Mouse (Mus musculus) frontal cortex, postnatal 36 days (tissue): ENCODE measurements at regions not wholly inside any gene's neighbourhood (a gene's known extent, or its start where the extent isn't known, plus 50 kb on each side); places are given as distances from the start of the nearest gene placed in this dataset.

Experiments
- DNase-seq, 2 experiments: peaks; one replicate each; pipeline ENCODE4 v3.0.0; 2022; ENCODE audit warnings: low spot score in 2 of 2

- no peak for DNase-seq
These were observed 89.9 kb upstream of the Plxnc1 start for GRCm38 (mm10) chr10:95034566-95034965.

- peak in 1 of 2 experiments; percentile 27 for DNase-seq
These were observed 88.4 kb upstream of the Plxnc1 start for GRCm38 (mm10) chr10:95032760-95033716.

GRCm38 (mm10) chr10:95031371-95031770, 86.7 kb upstream of the Plxnc1 start:
- no peak for DNase-seq

DNA sequence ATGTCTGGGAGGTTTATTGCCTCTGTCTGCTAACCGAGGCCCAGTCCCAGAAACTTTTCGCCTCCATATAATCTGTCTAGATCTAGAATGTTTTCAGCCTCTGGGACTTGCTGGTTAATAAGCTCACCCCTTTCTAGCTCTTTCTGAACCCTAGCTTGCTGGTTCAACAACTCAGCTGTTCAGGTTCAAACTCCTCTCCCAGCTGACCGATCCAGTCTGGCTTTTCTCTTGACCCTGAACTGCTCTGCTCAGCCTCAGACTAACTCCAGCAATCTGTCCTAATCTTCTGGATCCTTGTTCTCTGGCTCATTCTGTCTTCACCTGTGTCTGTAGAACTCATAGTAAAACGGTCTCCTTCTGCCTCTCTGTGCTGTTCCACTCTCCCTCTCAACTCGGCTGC, 86.2 kb upstream of the Plxnc1 start:
- DNase-seq = no peak

- no peak for DNase-seq
These were observed 84.9 kb upstream of the Plxnc1 start for GRCm38 (mm10) chr10:95029554-95029953.

GRCm38 (mm10) chr10:95025569-95026327, 81.1 kb upstream of the Plxnc1 start:
- no peak for DNase-seq

- no peak for DNase-seq
These were observed 76.6 kb upstream of the Plxnc1 start for GRCm38 (mm10) chr10:95021209-95021608.

DNA sequence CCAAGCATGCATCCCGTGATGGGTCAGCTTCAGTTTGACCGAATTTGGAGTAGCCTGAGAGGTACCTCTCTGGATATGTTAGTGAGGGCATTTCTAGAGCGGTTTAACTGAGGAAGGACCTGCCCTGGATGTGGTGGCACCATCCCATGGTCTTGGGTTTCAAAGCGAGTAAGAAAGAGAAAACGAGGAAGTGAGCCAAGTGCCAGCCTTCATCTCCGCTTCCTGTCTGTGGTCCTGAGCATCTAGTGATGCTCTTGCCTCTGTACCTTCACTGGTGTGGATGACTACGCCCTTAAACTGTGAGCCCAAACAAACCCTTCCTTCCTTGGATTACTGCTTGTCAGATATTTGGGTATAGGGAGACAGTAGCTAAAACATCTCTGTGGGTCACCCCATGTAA, 72.3 kb upstream of the Plxnc1 start:
- no peak for DNase-seq

DNA sequence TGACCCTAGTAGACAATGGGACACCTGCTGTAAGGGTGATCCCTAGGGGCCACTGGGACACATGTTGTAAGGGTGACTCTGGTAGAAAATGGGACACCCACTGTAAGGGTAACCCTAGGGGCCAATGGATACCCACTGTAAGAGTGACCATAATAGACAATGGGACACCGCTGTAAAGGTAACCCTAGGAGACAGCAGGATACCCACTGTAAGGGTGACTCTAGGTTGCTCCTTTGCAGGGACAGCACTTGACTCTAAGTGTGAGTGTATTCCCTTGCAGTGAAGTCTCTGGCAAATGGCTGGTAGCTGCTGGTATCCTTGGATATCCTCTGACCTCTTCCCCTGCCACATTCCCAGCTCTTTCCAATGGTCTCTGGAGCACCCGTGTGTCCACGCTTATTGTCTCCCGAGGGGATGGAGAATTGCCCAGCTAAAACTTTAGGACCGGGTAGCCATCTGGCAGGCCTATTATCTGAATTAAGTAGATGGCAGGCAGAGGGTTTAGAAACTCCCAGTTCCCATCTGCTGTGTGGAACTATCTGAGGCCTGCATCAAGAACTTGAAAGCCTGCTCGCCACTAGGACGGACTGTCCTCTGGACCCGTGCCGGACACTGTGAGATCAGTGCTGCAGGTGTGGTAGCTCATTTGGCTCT, 70.8 kb upstream of the Plxnc1 start:
- no peak for DNase-seq

DNA sequence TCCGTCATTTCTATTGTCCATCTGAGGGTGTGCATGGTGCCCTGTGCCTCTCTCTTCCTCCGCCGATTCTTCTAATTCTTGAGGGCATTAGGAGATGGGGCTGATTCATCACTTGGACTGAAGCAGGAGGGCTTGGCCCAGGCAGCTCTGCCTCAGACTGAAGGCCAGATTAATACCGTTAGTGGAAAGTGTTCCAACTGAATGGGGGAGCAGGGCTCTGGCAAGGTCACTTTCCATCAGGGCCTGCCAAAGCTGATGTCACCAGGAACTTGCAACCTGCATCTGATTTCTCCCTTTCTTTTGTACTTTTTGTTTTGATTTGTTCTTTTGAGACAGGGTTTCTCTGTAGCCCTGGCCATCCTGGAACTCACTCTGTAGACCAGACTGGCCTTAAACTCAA, 69.3 kb upstream of the Plxnc1 start:
- DNase-seq = no peak

- DNase-seq = peak in 1 of 2 experiments; percentile 33
These were observed 68.7 kb upstream of the Plxnc1 start for GRCm38 (mm10) chr10:95013213-95013915.

- no peak for DNase-seq
These were observed 65.7 kb upstream of the Plxnc1 start for GRCm38 (mm10) chr10:95010333-95010732.

DNA sequence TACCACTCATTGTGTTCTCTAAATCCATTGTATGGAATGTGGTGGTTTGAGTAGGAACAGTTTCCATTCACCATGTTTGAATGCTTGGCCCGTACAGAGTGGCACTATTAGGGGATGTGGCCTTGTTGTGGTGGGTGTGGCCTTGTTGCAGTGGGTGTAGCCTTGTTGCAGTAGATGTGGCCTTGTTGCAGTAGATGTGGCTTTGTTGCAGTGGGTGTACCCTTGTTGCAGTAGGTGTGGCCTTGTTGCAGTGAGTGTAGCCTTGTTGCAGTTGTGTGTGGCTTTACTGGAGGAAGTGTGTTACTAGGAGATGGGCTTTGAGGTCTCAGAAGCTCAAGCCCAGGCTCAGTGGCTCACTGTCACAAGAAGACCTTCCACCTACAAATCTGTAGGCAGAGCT, 64.4 kb upstream of the Plxnc1 start:
- no peak for DNase-seq

GRCm38 (mm10) chr10:95004065-95004763, 59.6 kb upstream of the Plxnc1 start:
- DNase-seq = no peak

- DNase-seq = no peak
These were observed 59.0 kb upstream of the Plxnc1 start for GRCm38 (mm10) chr10:95003621-95004020.

DNA sequence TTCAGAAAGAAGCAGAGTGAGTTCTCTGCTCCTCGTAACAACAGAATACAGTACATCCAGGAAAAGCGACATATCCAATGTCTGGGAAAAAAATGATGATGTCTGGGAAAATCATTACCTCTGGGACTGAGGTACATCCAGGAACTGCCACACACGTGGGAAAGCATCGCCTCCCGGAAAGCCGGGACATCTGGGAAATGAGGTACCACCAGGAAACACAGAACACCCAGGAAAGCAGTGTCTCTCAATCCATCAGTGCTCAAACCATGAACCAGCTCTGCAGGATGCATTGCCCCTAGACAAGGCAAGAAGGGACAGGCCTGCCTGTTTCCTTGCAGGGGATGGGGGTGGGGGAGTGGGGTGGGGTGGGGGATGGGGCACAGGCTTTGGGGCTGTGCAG, 57.0 kb upstream of the Plxnc1 start:
- no peak for DNase-seq

DNA sequence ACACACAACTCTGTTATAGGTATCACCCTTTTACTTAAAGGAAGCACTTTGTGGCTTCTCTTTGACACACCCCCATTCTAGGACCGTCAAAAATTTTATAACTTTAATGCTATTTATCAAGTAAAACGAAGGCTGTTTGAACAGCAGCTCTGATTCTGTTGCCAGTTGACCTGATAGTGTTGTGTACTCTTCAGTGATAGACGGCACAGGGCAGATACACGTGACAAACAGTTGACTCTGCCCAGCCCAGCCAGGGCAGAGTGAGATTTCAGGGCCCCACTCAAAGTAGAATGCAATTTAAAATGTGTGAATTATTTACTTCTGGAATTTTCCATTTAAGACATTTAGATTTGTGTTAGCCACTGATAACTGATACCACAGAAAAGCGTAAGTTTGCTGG, 55.1 kb upstream of the Plxnc1 start:
- DNase-seq = no peak
